Mouse (Mus musculus): ENCODE data around the gene H2al1j. TPM values are rescaled to one million over a fixed set of nuclear protein-coding genes. Genes with fewer than 3 reads are reported as not detected.

Gene H2al1j
- total RNA-seq, 2 experiments from 2014 or later = not detected

Other genes starting within 250 kb of the H2al1j start
- not detected for gene H2al1a, start 28.6 kb upstream of the H2al1j start, total RNA-seq (2021)
- gene H2al1b, start 25.4 kb upstream of the H2al1j start, total RNA-seq (2021) = not detected
- not detected for gene H2al1c, start 22.2 kb upstream of the H2al1j start, total RNA-seq (2021)
- not detected for gene H2al1d, start 19.0 kb upstream of the H2al1j start, total RNA-seq (2021)
- not detected for gene H2al1e, start 15.9 kb upstream of the H2al1j start, total RNA-seq (2021)
- gene H2al1f, start 12.7 kb upstream of the H2al1j start, total RNA-seq (2021) = not detected
- gene H2al1g, start 9.6 kb upstream of the H2al1j start, total RNA-seq (2021) = not detected
- not detected for gene H2al1h, start 6.3 kb upstream of the H2al1j start, total RNA-seq (2021)
- not detected for gene H2al1i, start 3.2 kb upstream of the H2al1j start, total RNA-seq (2021)

All from gastrocnemius, postnatal 14 days (tissue).